Mouse (Mus musculus) left cerebral cortex, postnatal 14 days (tissue): ENCODE results near the gene Cfap157. TPM values are rescaled to one million over a fixed set of nuclear protein-coding genes. Genes with fewer than 3 reads are reported as not detected.

Experiments
- DNase-seq, 2 experiments: peaks; one replicate each; pipeline ENCODE4 v3.0.0; 2021 to 2022; ENCODE audit warnings: low spot score in 2 of 2, mixed read lengths in 1 of 2
- intact Hi-C: fragments of 180-260 bp; cut with DNase I; formaldehyde crosslinking; loops from one replicate; pipeline ENCODE4 v1.15.1; 2025
- total RNA-seq, 2 experiments: library from RNA; stranded (reverse); gene quantifications; 2 replicates each; pipeline ENCODE4 v1.2.3; 2021

Cfap157 gene
- total RNA-seq, 2 experiments from 2014 or later, result 0.33 TPM; not detected in 1

DNA sequence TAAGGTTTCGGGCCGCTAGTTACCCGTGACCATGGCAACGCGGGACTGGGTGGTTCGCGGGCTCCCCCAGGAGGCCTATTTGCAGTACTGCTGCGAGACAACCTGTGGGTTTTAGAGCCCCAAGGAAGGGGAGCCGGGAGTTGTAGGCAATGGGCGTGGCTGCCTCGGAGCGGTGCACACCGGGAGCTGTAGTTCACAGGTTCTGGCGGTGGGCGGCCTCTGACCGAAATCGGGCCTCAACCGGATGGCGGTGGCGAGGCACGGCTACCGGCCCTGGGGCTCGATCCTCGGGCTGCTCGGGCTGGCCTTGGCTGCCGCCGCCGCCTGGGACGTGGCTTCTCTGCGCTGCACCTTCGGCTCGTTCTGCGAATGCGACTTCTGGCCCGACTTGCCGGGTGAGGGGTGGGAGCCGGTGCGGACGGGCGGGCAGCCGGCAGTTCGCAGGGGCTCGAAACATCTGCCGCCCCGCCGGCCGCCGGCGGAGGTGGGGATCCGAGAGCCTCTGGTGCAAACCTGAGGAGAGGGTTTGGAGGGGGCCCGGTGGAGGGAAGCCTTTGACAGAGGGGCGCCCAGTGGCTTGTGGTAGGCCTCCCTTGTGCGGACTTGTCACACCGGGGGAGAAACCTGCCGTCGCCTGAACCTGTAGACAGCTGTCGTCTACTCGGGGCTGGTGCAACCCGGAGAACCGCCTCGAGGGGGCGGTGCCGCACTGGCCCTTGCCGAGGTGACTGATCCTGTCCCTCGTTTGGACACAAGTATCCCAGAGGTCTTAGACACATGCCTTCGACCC, 27.0 kb downstream of the Cfap157 start, which contains the start of gene Tor2a:
Tor2a (plus strand) TSS at position 179 of the 790 bp plus-strand sequence.
- peak; percentile 98 for DNase-seq
- intact Hi-C loops, result loop anchor here (1.0 kb wide), 1 partner anchor 44 kb away; the partner anchor contains the start of gene Cdk9

DNA sequence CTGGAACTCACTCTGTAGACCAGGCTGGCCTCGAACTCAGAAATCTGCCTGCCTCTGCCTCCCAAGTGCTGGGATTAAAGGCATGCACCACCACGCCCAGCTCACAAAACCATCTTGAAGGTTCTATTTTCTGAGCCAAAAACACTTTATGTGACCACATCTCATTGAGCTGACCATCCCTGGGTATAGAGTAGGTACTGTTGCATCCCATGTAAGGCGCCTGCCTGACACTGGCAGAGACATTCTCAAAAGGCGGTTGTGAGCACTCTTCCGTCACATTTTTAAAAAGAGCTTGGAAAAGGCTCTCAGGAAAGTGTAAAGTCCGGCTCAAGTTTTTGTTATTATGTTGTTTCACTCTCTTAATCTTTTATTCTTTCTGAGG, 27.6 kb downstream of the Cfap157 start:
- no peak for DNase-seq
- intact Hi-C loops, result loop anchor here (1.0 kb wide), 1 partner anchor 43 kb away; the partner anchor contains the start of gene Cdk9

DNA sequence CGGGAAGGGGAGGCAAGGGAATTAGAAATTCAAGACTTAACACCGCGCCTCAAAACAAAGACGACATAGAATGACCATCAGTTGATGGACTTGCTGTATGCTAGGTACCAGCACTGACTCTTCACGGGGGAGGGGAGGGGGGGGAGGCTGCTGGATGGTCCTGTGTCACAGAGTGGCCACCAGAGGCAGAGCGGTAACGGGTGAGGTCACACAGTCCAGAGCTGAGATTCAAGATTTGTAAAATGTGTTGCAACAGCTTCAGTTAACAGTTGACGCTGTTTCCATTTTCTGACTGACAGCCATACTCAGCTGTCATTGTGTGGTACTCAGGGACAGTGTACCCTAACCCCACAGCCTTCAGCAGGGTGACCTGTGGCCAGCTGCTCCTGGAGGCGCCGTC, 32.0 kb downstream of the Cfap157 start:
- no peak for DNase-seq
- intact Hi-C loops, result no loop called here

DNA sequence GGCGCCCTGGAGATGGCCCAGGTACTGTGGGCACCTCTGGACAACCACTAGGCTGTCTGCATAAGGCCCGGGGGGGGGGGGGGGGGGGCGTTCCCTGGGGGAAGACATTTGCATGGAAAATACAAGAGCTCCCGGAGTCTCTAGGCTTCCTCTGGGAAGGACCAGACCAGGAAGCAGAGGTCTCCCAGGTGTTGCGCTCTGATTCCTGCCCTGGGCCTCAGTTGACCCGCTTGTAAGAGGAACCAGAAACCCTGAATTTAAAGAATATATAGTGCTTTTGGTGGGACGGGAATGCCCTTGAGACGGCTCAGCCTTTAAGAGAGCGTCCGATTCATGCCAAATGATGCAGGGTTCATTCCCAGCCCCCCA, 32.6 kb downstream of the Cfap157 start:
- DNase-seq, result no peak
- intact Hi-C loops, result no loop called here

DNA sequence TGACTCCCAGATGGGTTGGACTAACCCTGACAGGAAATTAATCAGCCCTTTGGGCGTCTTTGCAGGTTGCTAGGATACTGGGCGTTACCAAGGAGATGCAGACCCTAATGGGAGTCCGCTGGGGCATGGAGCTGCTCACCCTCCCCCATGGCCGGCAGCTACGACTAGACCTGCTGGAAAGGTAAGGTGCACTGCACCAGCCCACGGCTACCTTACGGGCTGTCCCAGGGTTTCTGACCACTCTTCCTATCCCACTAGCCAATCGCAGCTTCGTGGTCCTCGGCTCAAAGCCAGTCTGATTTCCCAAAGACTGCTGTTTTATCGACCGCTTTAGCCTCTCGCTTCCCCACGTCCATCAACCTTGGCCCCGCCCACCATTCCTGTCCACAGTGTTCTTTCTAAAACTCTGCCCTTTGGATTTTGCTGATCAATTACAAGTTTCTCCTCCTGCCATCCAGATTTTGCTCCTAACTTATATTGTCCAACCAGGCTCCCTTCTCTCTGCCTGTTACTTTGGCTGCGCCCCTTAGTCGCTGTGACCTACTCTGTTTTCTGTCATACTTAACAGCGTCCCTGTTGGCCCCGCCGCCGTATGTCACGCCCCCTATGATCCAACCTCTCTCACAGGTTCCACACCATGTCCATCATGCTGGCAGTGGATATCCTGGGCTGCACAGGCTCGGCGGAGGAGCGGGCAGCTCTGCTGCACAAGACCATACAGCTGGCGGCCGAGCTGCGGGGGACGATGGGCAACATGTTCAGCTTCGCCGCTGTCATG, 33.2 kb downstream of the Cfap157 start:
- no peak for DNase-seq
- intact Hi-C loops, result no loop called here

DNA sequence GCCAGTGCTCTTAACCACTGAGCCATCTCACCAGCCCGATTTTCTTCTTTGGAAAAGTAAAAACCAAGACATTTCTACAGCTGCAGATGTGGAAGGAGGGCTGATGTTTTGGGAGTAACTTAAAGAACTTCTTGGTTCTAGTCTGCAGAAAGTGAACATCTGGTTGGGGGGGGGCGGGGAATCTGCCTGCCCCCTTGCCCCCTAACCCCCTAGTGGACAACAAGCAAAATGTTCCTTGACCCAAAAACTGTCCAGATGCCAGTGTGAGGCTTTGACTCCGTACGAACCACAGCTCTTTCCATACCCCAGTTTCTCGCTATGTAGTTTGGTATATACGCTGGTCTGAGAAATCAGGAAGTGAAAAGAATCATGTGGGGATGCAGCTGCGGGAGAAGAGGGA, 34.0 kb downstream of the Cfap157 start:
- intact Hi-C loops, result no loop called here

DNA sequence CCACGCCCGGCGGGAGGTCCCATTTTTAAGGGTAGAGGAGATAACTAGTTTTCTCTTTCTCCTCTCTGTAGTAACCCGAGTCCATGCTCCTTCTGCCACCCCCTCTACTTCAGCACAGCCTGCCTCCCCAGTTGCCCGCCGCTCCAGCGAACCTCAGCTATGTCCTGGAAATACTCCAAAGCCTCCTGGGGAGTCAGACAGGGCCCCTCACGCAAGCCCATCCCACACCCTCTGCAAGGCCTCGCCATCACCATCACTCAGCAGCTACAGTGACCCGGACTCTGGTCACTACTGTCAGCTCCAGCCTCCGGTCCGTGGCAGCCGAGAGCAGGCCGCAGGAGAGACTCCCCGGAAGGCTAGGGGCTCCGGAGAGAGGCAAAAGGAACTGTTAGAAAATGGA, 35.1 kb downstream of the Cfap157 start:
- intact Hi-C loops, result no loop called here
- DNase-seq, result no peak

More for the DNA sequence above, 34.0 kb downstream of the Cfap157 start:
- no peak for DNase-seq

DNA sequence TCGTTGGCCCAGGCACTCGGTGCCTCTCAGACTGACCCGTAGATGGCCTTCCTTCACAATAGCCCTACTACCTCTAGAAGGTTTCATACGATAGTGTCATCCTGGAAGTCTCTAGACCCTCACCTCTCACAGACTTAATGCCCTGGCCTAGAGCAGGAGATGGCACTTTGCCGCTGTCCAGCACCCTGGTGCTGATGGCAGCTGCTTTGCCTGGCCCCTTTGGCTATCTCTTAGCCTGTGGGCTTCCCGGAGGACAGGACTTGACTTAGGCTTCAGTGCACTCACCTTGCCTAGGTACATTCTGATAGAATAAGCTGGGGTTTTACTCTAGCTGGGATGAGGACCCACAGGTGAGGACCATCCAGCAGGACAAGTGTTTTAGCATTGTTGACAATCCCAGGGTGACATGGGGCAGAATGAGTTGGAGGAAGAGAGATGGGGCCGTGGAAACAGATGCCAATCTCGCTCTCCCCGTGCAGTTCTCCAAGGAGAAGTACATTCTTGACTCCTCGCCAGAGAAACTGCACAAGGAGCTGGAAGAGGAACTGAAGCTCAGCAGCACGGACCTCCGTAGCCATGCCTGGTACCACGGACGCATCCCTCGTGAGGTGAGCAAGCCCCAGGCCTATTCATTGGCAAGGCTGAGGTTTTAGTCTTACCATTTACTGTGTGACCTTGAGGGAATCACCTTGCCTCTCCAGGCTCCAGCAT, 39.8 kb downstream of the Cfap157 start:
- intact Hi-C loops, result no loop called here
- no peak for DNase-seq

DNA sequence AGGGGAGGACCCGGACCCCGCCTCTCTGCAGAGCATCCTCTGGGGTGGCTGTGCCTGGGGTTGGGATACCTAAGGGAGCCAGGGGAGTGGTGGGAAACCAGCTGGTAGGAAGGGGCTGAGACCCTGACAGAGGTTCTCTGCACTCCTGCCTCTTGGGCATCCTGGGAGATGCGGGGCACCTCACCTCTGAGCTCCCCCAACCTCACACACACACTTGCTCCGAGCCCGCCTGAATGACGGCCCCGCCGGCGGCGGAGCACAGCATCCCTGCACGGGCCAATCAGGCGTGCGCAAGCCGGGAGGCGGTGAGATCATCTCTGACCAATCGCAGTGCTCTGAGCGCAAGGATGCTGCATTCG, 42.1 kb downstream of the Cfap157 start:
- peak; percentile 88 to 89 for DNase-seq
- intact Hi-C loops, result no loop called here

DNA sequence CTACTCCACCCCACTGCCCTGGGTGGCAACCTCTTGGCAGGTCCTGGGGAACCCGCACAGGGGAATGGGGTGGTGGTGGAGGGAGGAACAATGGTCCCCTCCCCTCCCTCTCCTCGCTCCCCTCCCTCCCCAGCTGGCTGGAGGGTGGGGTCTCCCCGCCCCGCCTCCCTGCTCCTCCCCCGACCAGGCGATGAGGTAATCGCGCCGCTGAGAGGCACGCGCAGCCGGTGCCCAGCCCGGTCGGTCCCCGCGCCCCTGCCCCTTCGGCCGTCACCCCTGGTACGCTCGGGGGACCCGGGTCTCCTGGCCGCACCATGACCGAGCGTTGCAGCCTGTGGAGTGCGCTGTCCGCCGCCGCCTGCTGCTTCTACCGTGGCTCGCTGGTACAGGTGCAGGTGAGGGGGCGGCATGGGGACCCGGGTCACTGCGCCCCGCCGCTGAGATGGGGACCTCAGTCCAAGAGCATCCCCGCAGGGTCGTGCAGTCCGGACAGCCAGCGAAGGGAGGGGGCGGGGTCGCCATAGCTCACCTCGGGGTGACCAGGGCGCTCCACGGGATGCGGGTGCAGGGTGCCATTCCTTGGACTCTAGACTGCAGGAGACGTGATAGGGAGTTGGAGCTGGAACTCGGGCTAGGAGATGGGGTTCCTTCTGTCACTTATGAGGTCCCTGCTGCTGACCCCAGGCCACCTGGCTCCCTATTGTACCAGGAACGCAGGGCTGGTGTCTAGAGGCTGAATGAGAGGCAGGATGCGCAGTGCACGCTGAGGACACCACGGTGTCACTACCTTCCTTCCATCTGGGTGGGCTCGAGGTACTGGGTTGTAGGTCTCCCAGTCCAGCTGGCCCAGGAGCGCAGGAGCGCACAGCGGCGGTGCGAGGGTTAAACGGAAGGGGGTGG, 42.7 kb downstream of the Cfap157 start:
- peak in 1 of 2 experiments; percentile 66 for DNase-seq
- intact Hi-C loops, result no loop called here

DNA sequence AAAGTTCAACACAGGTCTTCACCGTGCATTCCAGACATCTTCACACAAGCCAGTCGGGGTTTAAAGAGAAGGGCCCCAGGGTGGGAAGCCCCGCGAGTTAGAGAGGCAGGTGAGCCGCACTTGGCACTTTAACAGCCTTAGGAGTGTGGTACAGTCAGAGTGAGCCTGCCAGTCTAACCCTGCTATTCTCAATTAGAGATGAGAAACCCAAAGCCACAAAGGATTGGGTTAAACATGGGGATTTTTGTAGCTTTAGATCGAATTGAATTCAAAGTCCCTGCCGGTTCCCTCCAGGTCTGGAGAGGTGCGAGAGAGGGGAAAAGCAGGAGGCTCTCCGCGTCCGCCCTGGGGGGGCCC, 43.3 kb downstream of the Cfap157 start, which contains the start of gene 6330409D20Rik:
6330409D20Rik (minus strand) TSS at position 101 of the 357 bp plus-strand sequence.
- no peak for DNase-seq
- intact Hi-C loops, result no loop called here

DNA sequence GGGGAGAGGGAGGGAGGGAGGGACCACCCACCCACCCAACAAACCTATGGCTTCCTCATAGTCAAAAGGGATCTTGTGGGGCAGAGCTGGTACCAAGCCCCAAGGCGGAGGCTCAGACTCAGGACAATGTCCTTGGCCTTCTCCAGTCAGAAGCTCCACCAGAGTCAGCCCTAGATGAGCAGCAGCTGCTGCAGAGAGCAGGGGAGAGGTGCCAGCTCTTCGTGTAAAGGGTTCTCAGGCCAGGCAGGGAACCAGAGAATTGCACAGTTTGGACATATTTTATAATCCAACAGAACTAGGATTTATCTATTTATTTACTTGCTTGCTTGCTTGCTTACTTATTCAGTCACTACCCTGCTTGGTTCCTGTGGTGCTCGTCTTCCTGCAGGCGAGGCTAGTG, 44.9 kb downstream of the Cfap157 start:
- DNase-seq, result no peak
- intact Hi-C loops, result no loop called here

DNA sequence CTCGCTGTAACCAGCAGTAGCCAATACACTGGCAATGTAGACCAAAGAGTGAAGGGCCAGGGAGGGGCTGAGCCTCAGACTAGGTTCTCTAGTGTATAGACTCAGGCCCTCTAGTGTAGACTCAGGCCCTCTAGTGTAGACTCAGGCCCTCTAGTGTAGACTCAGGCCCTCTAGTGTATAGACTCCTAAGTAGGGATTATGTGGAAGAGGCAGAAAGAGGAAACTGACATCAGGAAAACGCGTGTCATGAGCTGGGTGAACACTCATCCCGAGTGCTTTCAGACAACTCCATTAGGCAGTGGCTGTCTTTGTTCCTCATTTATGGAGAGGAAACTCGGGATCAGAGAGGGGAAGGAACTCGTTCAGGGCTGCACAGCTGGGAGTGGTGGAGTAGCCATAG, 47.2 kb downstream of the Cfap157 start:
- DNase-seq, result no peak
- intact Hi-C loops, result no loop called here

DNA sequence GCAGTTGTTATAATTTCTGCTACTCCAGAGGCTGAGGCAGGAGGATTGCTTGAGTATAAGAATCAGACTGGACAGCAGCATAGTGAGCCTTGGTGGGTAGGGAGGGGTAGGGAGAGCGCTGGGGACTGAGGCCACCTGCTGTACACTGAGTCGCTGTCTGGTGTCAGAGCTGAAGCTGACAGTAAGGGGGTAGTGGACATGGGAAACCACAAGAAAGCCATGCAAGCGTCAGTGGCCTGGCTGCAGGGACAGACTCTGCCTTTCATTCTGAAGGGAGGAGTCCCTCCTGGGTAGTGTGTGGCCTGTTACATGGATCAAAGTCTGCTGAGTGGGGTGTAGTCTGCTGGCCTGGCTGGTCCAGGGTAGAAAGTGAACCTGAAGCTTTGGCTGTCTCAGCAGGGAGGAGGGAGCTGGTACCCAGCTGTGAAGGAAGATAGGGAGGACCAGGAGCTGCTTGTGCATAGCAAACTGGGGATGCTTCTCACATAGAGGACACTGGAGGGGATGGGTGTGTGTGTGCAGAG, 47.9 kb downstream of the Cfap157 start:
- intact Hi-C loops, result no loop called here
- no peak for DNase-seq

DNA sequence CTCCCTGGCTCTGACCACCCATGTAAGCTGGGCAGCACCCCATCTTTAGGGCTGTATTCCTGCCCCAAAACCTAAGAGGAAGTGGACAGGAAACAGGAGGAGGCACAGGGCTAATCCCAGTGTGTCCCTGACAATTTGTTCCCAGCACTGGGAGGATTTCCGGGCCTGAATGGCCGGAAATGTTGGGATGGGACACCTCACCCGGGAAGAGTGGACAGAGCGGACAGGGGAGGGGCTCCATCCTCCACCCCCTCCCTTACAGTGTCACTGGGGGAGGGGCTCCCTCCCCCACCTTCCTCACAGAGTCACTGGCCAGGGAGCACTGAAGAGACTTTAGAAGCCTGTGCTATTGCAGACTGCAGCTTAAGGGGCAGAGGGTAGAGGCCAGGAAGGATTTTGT, 49.3 kb downstream of the Cfap157 start:
- DNase-seq, result no peak
- intact Hi-C loops, result no loop called here

DNA sequence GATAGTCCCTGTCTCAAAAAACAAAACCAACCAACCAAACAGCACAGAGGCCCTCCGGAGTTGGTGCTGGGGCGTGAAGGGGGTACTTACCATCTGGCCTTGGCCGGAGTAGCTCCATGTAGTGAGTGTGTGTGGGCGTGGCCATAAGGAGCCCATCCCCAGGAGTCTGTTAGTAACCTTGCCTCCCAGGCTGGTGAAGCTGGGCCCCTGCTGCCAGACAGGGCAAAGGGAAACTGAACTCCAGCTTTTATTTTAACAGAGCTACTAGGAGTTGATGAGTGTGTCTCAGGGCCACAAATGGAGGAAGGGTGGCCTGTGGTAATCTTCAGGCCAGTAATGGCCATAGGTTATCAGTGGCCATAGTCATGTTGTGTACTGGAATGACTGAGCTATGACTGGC, 49.7 kb downstream of the Cfap157 start:
- no peak for DNase-seq
- intact Hi-C loops, result no loop called here

DNA sequence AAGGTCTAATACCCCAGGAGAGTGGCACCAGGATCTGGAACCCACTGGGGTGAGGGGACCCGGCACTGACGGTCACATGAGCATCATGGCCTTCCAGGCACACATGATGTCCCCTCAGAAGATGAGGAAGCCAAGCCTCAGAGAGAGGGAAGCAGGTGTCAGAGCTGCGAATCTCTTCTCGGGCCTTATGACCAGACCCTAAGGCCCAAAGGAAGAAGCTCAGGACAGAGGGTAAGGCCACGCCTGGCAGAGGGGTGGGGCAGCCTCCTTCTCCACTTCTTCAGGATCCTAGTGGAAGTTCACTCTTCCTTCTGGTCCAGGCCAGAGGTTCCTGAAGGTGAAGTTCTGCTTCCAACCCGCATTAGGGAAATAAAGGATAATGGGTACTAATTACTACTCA, 51.5 kb downstream of the Cfap157 start:
- no peak for DNase-seq
- intact Hi-C loops, result no loop called here

DNA sequence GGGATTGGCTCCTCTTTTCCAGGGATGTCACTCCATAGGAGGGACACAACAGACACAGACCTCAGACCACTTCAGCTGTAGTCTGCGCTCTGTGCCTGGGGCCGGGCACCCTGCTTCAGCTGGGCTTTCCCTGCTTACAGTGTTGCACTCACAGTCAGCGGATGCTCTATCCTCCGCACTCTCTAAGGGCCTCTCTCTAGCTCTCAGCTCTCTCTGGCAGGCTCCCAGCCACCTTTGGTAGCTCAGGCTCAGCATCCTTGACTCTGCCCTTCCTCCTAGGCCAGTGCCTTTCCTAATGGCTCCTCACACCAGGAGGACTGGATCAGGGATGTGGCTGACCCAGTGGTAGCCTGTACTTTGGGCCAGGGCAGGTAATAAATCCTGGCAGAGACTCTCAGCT, 52.3 kb downstream of the Cfap157 start:
- no peak for DNase-seq

DNA sequence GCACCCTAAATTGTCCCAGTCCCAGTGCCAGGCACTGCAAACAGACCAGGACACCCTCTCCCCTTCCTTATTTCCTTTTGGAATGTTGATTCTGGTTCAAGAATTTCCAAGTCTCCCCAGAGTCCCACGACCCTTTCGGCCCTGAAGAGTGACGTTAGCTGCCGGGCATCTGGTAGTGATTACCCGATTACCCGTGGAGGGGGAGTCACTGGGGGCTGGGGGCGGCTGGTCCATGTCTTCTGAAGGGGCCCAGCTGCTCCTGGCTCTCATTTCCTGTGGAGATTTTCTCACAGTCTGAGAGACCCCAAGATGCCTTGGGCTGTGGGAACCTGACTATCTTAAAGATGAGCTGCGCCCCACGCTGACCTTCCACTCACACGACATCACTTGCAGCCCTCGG, 53.4 kb downstream of the Cfap157 start:
- intact Hi-C loops, result no loop called here
- DNase-seq, result no peak

More for the DNA sequence above, 52.3 kb downstream of the Cfap157 start:
- intact Hi-C loops, result no loop called here
